Mouse (Mus musculus) frontal cortex, postnatal 10 days (tissue): ENCODE measurements around the gene Zfp365.

Experiments used
- DNase-seq, 2 experiments: peaks; one replicate each; pipeline ENCODE4 v3.0.0; 2022; ENCODE audit warnings: low spot score in 2 of 2, mixed read lengths in 1 of 2

Gene Zfp365

GRCm38 (mm10) chr10:67841596-67841995 is 70.9 kb downstream of the Zfp365 start:
- no peak for DNase-seq

- no peak for DNase-seq
Observed at GRCm38 (mm10) chr10:67840735-67841134, 71.7 kb downstream of the Zfp365 start.

GRCm38 (mm10) chr10:67839156-67839555 is 73.3 kb downstream of the Zfp365 start:
- DNase-seq: no peak

GRCm38 (mm10) chr10:67836426-67836825 is 76.0 kb downstream of the Zfp365 start:
- no peak for DNase-seq
